Mouse (Mus musculus): Measurements from ENCODE around the gene Kcnab1. TPM values are rescaled to one million over a fixed set of nuclear protein-coding genes. Genes with fewer than 3 reads are reported as not detected.

The Kcnab1 gene
- polyA plus RNA-seq, 1 experiment from 2014 or later, result 0.63 TPM

GRCm38 (mm10) chr3:65417913-65418594 is 308.9 kb downstream of the Kcnab1 start:
- H3K9me3 ChIP-seq (ENCODE audit: low read length), result no peaks in the 10 kb centered on the region
- H3K4me3 ChIP-seq (ENCODE audit: low read depth, low read length), result no peak overlapping the region
- H3K27me3 ChIP-seq (replicated peaks; ENCODE audit: insufficient read depth, low read length), result no peaks in the 10 kb centered on the region
- H3K9ac ChIP-seq (replicated peaks; ENCODE audit: low read depth), result no peak overlapping the region
- ATAC-seq (no peak), DNase-seq (ENCODE audit: low spot score) (no peak)
- 37% methylated on average over 5 of the region's 5 CpGs for WGBS
- no peaks in the 10 kb centered on the region for H3K36me3 ChIP-seq (ENCODE audit: insufficient read depth, low read length)
- no peak overlapping the region for H3K27ac ChIP-seq (ENCODE audit: low read length)
- TF ChIP-seq CTCF (IDR thresholded peaks at IDR 0.05), result no peak
- no peak for TF ChIP-seq EP300 (IDR thresholded peaks at IDR 0.05)
- no peaks in the 10 kb centered on the region for H3K4me1 ChIP-seq (ENCODE audit: insufficient read depth, low read depth, low read length)
- H3K4me2 ChIP-seq (replicated peaks; ENCODE audit: low read depth, low read length), result no peak overlapping the region

GRCm38 (mm10) chr3:65419706-65420105 is 310.5 kb downstream of the Kcnab1 start:
- H3K27ac ChIP-seq (ENCODE audit: low read length), result no peak overlapping the region
- H3K9ac ChIP-seq (replicated peaks; ENCODE audit: low read depth), result no peak overlapping the region
- H3K4me2 ChIP-seq (replicated peaks; ENCODE audit: low read depth, low read length), result no peak overlapping the region
- TF ChIP-seq CTCF (IDR thresholded peaks at IDR 0.05) (no peak), EP300 (IDR thresholded peaks at IDR 0.05) (no peak)
- 83% methylated on average over 3 of the region's 3 CpGs for WGBS
- H3K4me1 ChIP-seq (ENCODE audit: insufficient read depth, low read depth, low read length), result no peaks in the 10 kb centered on the region
- no peak overlapping the region for H3K4me3 ChIP-seq (ENCODE audit: low read depth, low read length)
- ATAC-seq, result no peak
- H3K27me3 ChIP-seq (replicated peaks; ENCODE audit: insufficient read depth, low read length), result no peaks in the 10 kb centered on the region
- H3K9me3 ChIP-seq (ENCODE audit: low read length), result no peaks in the 10 kb centered on the region
- DNase-seq (ENCODE audit: low spot score), result no peak
- H3K36me3 ChIP-seq (ENCODE audit: insufficient read depth, low read length), result no peaks in the 10 kb centered on the region
